Mouse (Mus musculus) MEL (cell line): ENCODE data around the gene Habp4.

ENCODE experiments used
- CHD2 ChIP-seq: IDR thresholded peaks from 2 replicates; pipeline ENCODE4 v1.6.1; 2011; ENCODE audit warnings: low read length, improper control_type of control experiment
- CTCF ChIP-seq, 3 experiments: IDR thresholded peaks in 2 of 3; conservative IDR thresholded peaks in 1 of 3; 2 replicates each; pipeline ENCODE4 v1.5.1; 2011 to 2012; ENCODE audit warnings: low read length in 3 of 3, low read depth in 2 of 3, mild to moderate bottlenecking in 2 of 3, improper control_type of control experiment in 1 of 3, inconsistent platforms in 1 of 3, mixed read lengths in 1 of 3, moderate library complexity in 1 of 3; ENCODE audit not compliant: control insufficient read depth in 1 of 3, insufficient read depth in 1 of 3, poor library complexity in 1 of 3, severe bottlenecking in 1 of 3
- EP300 ChIP-seq, 2 experiments: IDR thresholded peaks; 2 replicates each; pipeline ENCODE4 v1.6.1; 2011; ENCODE audit warnings: improper control_type of control experiment in 2 of 2, low read length in 2 of 2, low read depth in 1 of 2, mild to moderate bottlenecking in 1 of 2
- MAFK ChIP-seq: IDR thresholded peaks from 2 replicates; pipeline ENCODE4 v1.6.1; 2011; ENCODE audit warnings: low read depth, mild to moderate bottlenecking, low read length, improper control_type of control experiment, borderline replicate concordance
- POLR2AphosphoS2 ChIP-seq: IDR thresholded peaks from 2 replicates; pipeline ENCODE4 v1.6.1; 2011; ENCODE audit warnings: low read length, improper control_type of control experiment
- TCF12 ChIP-seq: IDR thresholded peaks from 2 replicates; pipeline ENCODE4 v1.6.1; 2014; ENCODE audit warnings: low read depth, mild to moderate bottlenecking, inconsistent platforms, low read length, improper control_type of control experiment, moderate library complexity
- ZNF384 ChIP-seq: IDR thresholded peaks from 2 replicates; pipeline ENCODE4 v1.6.1; 2012; ENCODE audit warnings: low read depth, mild to moderate bottlenecking, inconsistent platforms, low read length, improper control_type of control experiment

DNA sequence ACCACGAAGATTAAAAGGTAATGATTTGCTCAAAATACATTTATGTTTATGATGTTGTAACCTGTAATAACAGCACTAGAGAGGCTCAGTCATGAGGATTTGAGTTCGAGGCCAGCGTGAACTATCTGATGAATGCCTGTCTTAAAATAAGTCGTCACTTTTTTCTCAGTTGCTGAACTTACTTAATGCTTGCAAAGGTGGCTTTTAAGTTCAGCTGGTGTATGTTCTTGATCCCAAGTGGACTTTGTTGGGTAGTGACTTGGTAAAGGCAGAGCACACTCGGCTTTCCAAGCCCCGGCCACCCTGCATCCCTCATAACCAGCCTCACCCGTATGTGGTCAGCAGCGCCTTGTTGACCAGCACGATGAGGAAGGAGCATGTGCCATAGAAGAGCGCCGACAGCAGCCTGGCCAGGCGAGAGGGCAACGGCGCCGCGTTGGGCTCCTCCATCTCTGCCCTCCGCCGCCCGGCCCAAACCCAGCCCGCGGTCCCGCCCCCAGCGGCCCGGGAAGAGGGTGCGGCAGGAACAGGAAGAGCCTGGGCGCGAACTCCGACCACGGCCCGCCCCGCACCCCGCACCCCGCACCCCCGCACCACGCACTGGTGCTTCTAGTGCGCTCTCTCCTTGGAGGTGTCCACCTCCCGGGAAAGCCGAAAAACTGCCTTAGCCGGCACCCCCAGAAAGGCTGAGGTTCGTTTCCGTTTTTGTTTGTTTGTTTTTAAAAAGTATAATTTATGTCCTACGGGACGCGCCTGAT is 32.6 kb upstream of the Habp4 start, which contains the start of gene Slc35d2:
- no peak for TF ChIP-seq CTCF (IDR thresholded peaks at IDR 0.05 in 2 of 3, conservative IDR thresholded peaks at IDR 0.05 in 1 of 3; ENCODE audit: control insufficient read depth in 1 of 3, insufficient read depth in 1 of 3, low read depth in 2 of 3, low read length in 3 of 3, poor library complexity in 1 of 3, severe bottlenecking in 1 of 3)
- TF ChIP-seq POLR2AphosphoS2 = peak; percentile 62
- TF ChIP-seq TCF12 = no peak
- TF ChIP-seq CHD2 = no peak
- TF ChIP-seq ZNF384 = no peak
- no peak for TF ChIP-seq EP300 (IDR thresholded peaks at IDR 0.05; ENCODE audit: low read depth in 1 of 2, low read length in 2 of 2)
- no peak for TF ChIP-seq MAFK
